Mouse (Mus musculus): ENCODE results near the gene Mob1b. TPM values are rescaled to one million over a fixed set of nuclear protein-coding genes. Genes with fewer than 3 reads are reported as not detected.

The Mob1b gene
- total RNA-seq (2014; rRNA removed) (12.3 and 14.9 TPM in 2 replicates), polyA plus RNA-seq (2015; fragmentation: Nextera tagmentation; extraction: Ambion mirVana) (4.4 and 7.8 TPM in 2 replicates)

GRCm38 (mm10) chr5:88720116-88721002 is at the start of gene Mob1b:
Gene Mob1b (plus strand): TSS chr5:88720855.
- peak within 1 kb of the TSS; percentile 97 for H3K4me3 ChIP-seq (ENCODE audit: low read depth, low read length)
- H3K27me3 ChIP-seq (ENCODE audit: insufficient read depth, low read length): no peaks in the 10 kb centered on the region
- DNase-seq (peak; percentile 96), ATAC-seq (peak; percentile 93)
- H3K9ac ChIP-seq: peak within 1 kb of the TSS; percentile 97
- WGBS: under 1% methylated on average over 53 of the region's 54 CpGs
- H3K36me3 ChIP-seq (ENCODE audit: insufficient read depth): no peaks in the 10 kb centered on the region
- no peak for TF ChIP-seq CTCF (IDR thresholded peaks at IDR 0.05; ENCODE audit: low read depth)
- peaks cover 19% of the 10 kb centered on the region for H3K4me1 ChIP-seq (ENCODE audit: insufficient read depth)
- peak within 1 kb of the TSS; percentile 83 for H3K4me2 ChIP-seq (ENCODE audit: low read depth)
- H3K27ac ChIP-seq (ENCODE audit: low read depth, low read length): peak within 1 kb of the TSS; percentile 97
- H3K9me3 ChIP-seq (ENCODE audit: low read length): no peaks in the 10 kb centered on the region

GRCm38 (mm10) chr5:88674703-88675442 is 45.8 kb upstream of the Mob1b start:
- peak; percentile 30 for ATAC-seq
- WGBS: 1% methylated on average over 46 of the region's 47 CpGs
- Histone ChIP-seq H3K36me3 (ENCODE audit: insufficient read depth) (peaks cover 10% of the 10 kb centered on the region), H3K27me3 (ENCODE audit: insufficient read depth, low read length) (no peaks in the 10 kb centered on the region), H3K4me2 (ENCODE audit: low read depth) (peak overlapping the region; percentile 79), H3K9ac (peak overlapping the region; percentile 97), H3K4me1 (ENCODE audit: insufficient read depth) (no peaks in the 10 kb centered on the region), H3K9me3 (ENCODE audit: low read length) (no peaks in the 10 kb centered on the region), H3K4me3 (ENCODE audit: low read depth, low read length) (peak overlapping the region; percentile 90), H3K27ac (ENCODE audit: low read depth, low read length) (peak overlapping the region; percentile 93)
- no peak for DNase-seq
- TF ChIP-seq CTCF (IDR thresholded peaks at IDR 0.05; ENCODE audit: low read depth): no peak

- peak; percentile 91 for DNase-seq
- Histone ChIP-seq H3K27ac (ENCODE audit: low read depth, low read length) (peak within 1 kb of the TSS; percentile 93), H3K27me3 (ENCODE audit: insufficient read depth, low read length) (no peaks in the 10 kb centered on the region), H3K4me2 (ENCODE audit: low read depth) (peak within 1 kb of the TSS; percentile 79), H3K36me3 (ENCODE audit: insufficient read depth) (0 out of 2 replicates have a peak, but pooled peaks cover 7% of the 10 kb centered on the region), H3K9ac (peak within 1 kb of the TSS; percentile 97), H3K4me1 (ENCODE audit: insufficient read depth) (no peaks in the 10 kb centered on the region), H3K4me3 (ENCODE audit: low read depth, low read length) (peak within 1 kb of the TSS; percentile 90), H3K9me3 (ENCODE audit: low read length) (no peaks in the 10 kb centered on the region)
- 1% methylated on average over 92 of the region's 127 CpGs for WGBS
- ATAC-seq: peak; percentile 94
- peak; percentile 5; the same call in 1 of the 2 replicates for TF ChIP-seq CTCF (IDR thresholded peaks at IDR 0.05; ENCODE audit: low read depth)
Measured at GRCm38 (mm10) chr5:88675443-88676387, 44.9 kb upstream of the Mob1b start, which contains the start of gene Grsf1. Gene Grsf1 (minus strand): TSS chr5:88676171.

GRCm38 (mm10) chr5:88678929-88679328 is 41.7 kb upstream of the Mob1b start:
- no peak for TF ChIP-seq CTCF (IDR thresholded peaks at IDR 0.05; ENCODE audit: low read depth)
- DNase-seq: no peak
- H3K27ac ChIP-seq (ENCODE audit: low read depth, low read length): no peak overlapping the region
- 56% methylated on average over 7 of the region's 7 CpGs for WGBS
- no peaks in the 10 kb centered on the region for H3K9me3 ChIP-seq (ENCODE audit: low read length)
- no peaks in the 10 kb centered on the region for H3K4me1 ChIP-seq (ENCODE audit: insufficient read depth)
- H3K9ac ChIP-seq: no peak overlapping the region
- no peaks in the 10 kb centered on the region for H3K27me3 ChIP-seq (ENCODE audit: insufficient read depth, low read length)
- no peaks in the 10 kb centered on the region for H3K36me3 ChIP-seq (ENCODE audit: insufficient read depth)
- ATAC-seq: no peak
- no peak overlapping the region for H3K4me2 ChIP-seq (ENCODE audit: low read depth)
- H3K4me3 ChIP-seq (ENCODE audit: low read depth, low read length): no peak overlapping the region

- H3K27me3 ChIP-seq (ENCODE audit: insufficient read depth, low read length): no peaks in the 10 kb centered on the region
- H3K4me1 ChIP-seq (ENCODE audit: insufficient read depth): no peaks in the 10 kb centered on the region
- 18% methylated on average over 6 of the region's 6 CpGs for WGBS
- no peak for TF ChIP-seq CTCF (IDR thresholded peaks at IDR 0.05; ENCODE audit: low read depth)
- no peaks in the 10 kb centered on the region for H3K9me3 ChIP-seq (ENCODE audit: low read length)
- no peaks in the 10 kb centered on the region for H3K36me3 ChIP-seq (ENCODE audit: insufficient read depth)
- no peak overlapping the region for H3K4me2 ChIP-seq (ENCODE audit: low read depth)
- H3K27ac ChIP-seq (ENCODE audit: low read depth, low read length): no peak overlapping the region
- no peak for ATAC-seq
- H3K9ac ChIP-seq: no peak overlapping the region
- no peak overlapping the region for H3K4me3 ChIP-seq (ENCODE audit: low read depth, low read length)
- no peak for DNase-seq
Measured at GRCm38 (mm10) chr5:88679341-88679740, 41.3 kb upstream of the Mob1b start.

- Histone ChIP-seq H3K27me3 (ENCODE audit: insufficient read depth, low read length) (no peaks in the 10 kb centered on the region), H3K9ac (no peak overlapping the region), H3K27ac (ENCODE audit: low read depth, low read length) (no peak overlapping the region), H3K36me3 (ENCODE audit: insufficient read depth) (no peaks in the 10 kb centered on the region), H3K4me1 (ENCODE audit: insufficient read depth) (no peaks in the 10 kb centered on the region), H3K4me2 (ENCODE audit: low read depth) (no peak overlapping the region), H3K4me3 (ENCODE audit: low read depth, low read length) (no peak overlapping the region), H3K9me3 (ENCODE audit: low read length) (no peaks in the 10 kb centered on the region)
- DNase-seq (no peak), ATAC-seq (no peak)
- 88% methylated on average over 6 of the region's 6 CpGs for WGBS
- no peak for TF ChIP-seq CTCF (IDR thresholded peaks at IDR 0.05; ENCODE audit: low read depth)
Measured at GRCm38 (mm10) chr5:88680567-88680966, 40.1 kb upstream of the Mob1b start.

Data from forebrain, postnatal 0 days (tissue).